Mouse (Mus musculus) myocyte (in vitro differentiated cells): ENCODE results near the gene Mettl5. TPM values are rescaled to one million over a fixed set of nuclear protein-coding genes. Genes with fewer than 3 reads are reported as not detected.
A peak's percentile ranks its signal among the peaks of the same experiment; 100 is the strongest.
"Not testable (repeated sequence)": the region's sequence is repeated elsewhere in the genome, so short reads cannot be mapped to it uniquely, and the experiment has no call there.

Experiments used
- H3K27me3 ChIP-seq: one replicate; pipeline ENCODE4 v1.6.1; 2011; ENCODE audit not compliant: control insufficient read depth, insufficient read depth, insufficient read length
- H3K36me3 ChIP-seq: one replicate; pipeline ENCODE4 v1.6.1; 2011; ENCODE audit not compliant: control insufficient read depth, insufficient read depth
- H3K4me2 ChIP-seq: one replicate; pipeline ENCODE4 v1.6.1; 2011; ENCODE audit warnings: low read depth, control low read depth
- H3K4me3 ChIP-seq: one replicate; pipeline ENCODE4 v1.5.1; 2011; ENCODE audit warnings: mild to moderate bottlenecking, control low read depth, moderate library complexity
- H3K79me2 ChIP-seq: one replicate; pipeline ENCODE4 v1.6.1; 2011; ENCODE audit not compliant: control insufficient read depth, insufficient read depth
- H3ac ChIP-seq: one replicate; pipeline ENCODE4 v1.6.1; 2011; ENCODE audit not compliant: control insufficient read depth, insufficient read length
- CEBPB ChIP-seq: IDR thresholded peaks from 2 replicates; pipeline ENCODE4 v1.6.1; 2011; ENCODE audit warnings: mild to moderate bottlenecking, moderate library complexity; ENCODE audit not compliant: poor library complexity, insufficient read depth, severe bottlenecking
- E2F4 ChIP-seq: IDR thresholded peaks from one replicate; pipeline ENCODE4 v1.6.1; 2011; ENCODE audit warnings: mild to moderate bottlenecking, control low read depth, moderate library complexity; ENCODE audit not compliant: insufficient read depth
- MAX ChIP-seq: IDR thresholded peaks from one replicate; pipeline ENCODE4 v1.6.1; 2011; ENCODE audit warnings: low read depth, mild to moderate bottlenecking, control low read depth
- MYOD1 ChIP-seq, 3 experiments: IDR thresholded peaks; one replicate each; pipeline ENCODE4 v1.6.1; 2011; ENCODE audit warnings: control low read depth in 2 of 3, low read depth in 2 of 3, mild to moderate bottlenecking in 2 of 3, moderate library complexity in 1 of 3; ENCODE audit not compliant: insufficient read length in 2 of 3, control insufficient read depth in 1 of 3
- MYOG ChIP-seq, 3 experiments: IDR thresholded peaks; one replicate each; pipeline ENCODE4 v1.6.1; 2011; ENCODE audit warnings: control low read depth in 2 of 3, low read depth in 2 of 3, mild to moderate bottlenecking in 2 of 3; ENCODE audit not compliant: insufficient read length in 2 of 3, control insufficient read depth in 1 of 3, insufficient read depth in 1 of 3
- POLR2A ChIP-seq: IDR thresholded peaks from one replicate; pipeline ENCODE4 v1.6.1; 2011; ENCODE audit warnings: low read depth, mild to moderate bottlenecking, control low read depth, moderate library complexity; ENCODE audit not compliant: insufficient read length
- POLR2AphosphoS2 ChIP-seq: IDR thresholded peaks from one replicate; pipeline ENCODE4 v1.6.1; 2011; ENCODE audit warnings: low read depth, control low read depth; ENCODE audit not compliant: insufficient read length
- REST ChIP-seq: IDR thresholded peaks from one replicate; pipeline ENCODE4 v1.6.1; 2011; ENCODE audit warnings: mild to moderate bottlenecking, control low read depth, moderate library complexity; ENCODE audit not compliant: insufficient read depth, insufficient read length
- SRF ChIP-seq: IDR thresholded peaks from one replicate; pipeline ENCODE4 v1.6.1; 2011; ENCODE audit warnings: low read depth; ENCODE audit not compliant: control insufficient read depth, insufficient read length
- TCF12 ChIP-seq: IDR thresholded peaks from one replicate; pipeline ENCODE4 v1.6.1; 2011; ENCODE audit warnings: mild to moderate bottlenecking, control low read depth; ENCODE audit not compliant: poor library complexity, insufficient read depth, severe bottlenecking
- TCF3 ChIP-seq: IDR thresholded peaks from one replicate; pipeline ENCODE4 v1.6.1; 2011; ENCODE audit warnings: low read depth, control low read depth; ENCODE audit not compliant: insufficient read length
- USF1 ChIP-seq: IDR thresholded peaks from one replicate; pipeline ENCODE4 v1.6.1; 2011; ENCODE audit warnings: low read depth, mild to moderate bottlenecking, control low read depth, moderate library complexity
- polyA plus RNA-seq: library from polyadenylated mRNA; unstranded; fragments of >200 nt; fragmentation: generic; extraction: Trizol; gene quantifications from one replicate; pipeline ENCODE4 v1.2.1, GENCODE M21; 2012; ENCODE audit warnings: missing spikeins

Gene Mettl5
- 14.3 TPM for polyA plus RNA-seq

GRCm38 (mm10) chr2:69885451-69886305, at the start of gene Mettl5:
Gene Mettl5, minus strand, starts transcription at chr2:69885615.
- Histone ChIP-seq H3K36me3 (no peaks in the 10 kb centered on the region), H3K4me3 (peak within 1 kb of the TSS; percentile 91), H3K4me2 (peak within 1 kb of the TSS; percentile 93), H3ac (peak within 1 kb of the TSS; percentile 5), H3K27me3 (no peaks in the 10 kb centered on the region), H3K79me2 (no peaks in the 10 kb centered on the region)
- peak; percentile 94 for TF ChIP-seq POLR2AphosphoS2
- peak; percentile 17 for TF ChIP-seq REST
- TF ChIP-seq MYOD1 (IDR thresholded peaks at IDR 0.05; ENCODE audit: control insufficient read depth in 1 of 3, insufficient read length in 2 of 3, low read depth in 2 of 3), result no peak
- TF ChIP-seq MYOG (IDR thresholded peaks at IDR 0.05; ENCODE audit: control insufficient read depth in 1 of 3, insufficient read depth in 1 of 3, insufficient read length in 2 of 3, low read depth in 2 of 3), result peak in 1 of 3 experiments; percentile 28
- peak; percentile 91 for TF ChIP-seq POLR2A
- no peak for TF ChIP-seq USF1
- TF ChIP-seq MAX, result no peak

DNA sequence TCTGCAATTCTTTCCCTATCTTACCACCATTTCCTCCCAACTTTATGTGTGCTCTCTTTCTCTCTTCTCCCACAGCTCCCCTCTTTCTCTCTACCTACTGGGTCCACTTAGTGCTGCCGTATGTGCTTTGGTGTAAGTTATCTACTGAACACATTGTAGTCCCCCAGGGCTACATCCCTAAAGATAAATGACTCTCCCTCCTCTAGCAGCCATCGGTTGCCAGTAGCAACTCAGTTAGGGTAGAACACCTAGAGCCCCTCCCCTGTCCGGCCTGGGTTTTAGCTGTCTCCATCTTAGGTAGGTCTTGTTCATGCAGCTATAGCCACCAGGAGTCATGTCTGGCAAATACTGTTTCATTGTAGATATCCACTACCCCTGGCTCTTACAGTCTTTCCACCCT, 39.5 kb upstream of the Mettl5 start:
- no peak overlapping the region for H3ac ChIP-seq

DNA sequence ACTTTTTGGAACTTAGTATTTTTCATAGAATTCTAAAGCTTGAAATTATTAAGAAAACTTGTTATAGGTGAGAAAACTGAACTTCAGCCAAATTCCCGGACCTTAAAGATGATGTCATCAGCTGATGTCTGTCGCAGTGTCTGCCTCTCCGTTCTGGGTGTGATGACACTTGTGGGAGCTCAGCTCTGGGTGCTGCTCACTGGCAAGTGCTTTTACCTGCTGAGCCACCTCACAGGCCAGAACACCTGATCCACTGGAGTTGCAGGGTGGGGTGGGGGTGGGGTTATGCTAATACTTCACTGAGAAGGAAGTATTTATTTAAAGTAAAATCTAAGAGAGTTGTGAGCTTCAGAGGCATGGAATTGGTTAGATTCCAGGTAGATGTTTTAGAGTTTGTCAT, 31.9 kb upstream of the Mettl5 start:
- Histone ChIP-seq H3K36me3 (peaks cover 27% of the 10 kb centered on the region), H3K27me3 (no peaks in the 10 kb centered on the region), H3K4me2 (no peak overlapping the region), H3K4me3 (no peak overlapping the region), H3ac (no peak overlapping the region), H3K79me2 (peaks cover 23% of the 10 kb centered on the region)
- no peak for TF ChIP-seq POLR2AphosphoS2

More for the DNA sequence above, 39.5 kb upstream of the Mettl5 start:
- peaks cover 4% of the 10 kb centered on the region for H3K79me2 ChIP-seq
- peaks cover 28% of the 10 kb centered on the region for H3K36me3 ChIP-seq
- H3K4me3 ChIP-seq, result no peak overlapping the region
- H3K4me2 ChIP-seq, result no peak overlapping the region
- H3K27me3 ChIP-seq, result no peaks in the 10 kb centered on the region
- TF ChIP-seq MYOG (IDR thresholded peaks at IDR 0.05; ENCODE audit: control insufficient read depth in 1 of 3, insufficient read depth in 1 of 3, insufficient read length in 2 of 3, low read depth in 2 of 3) (no peak), TCF3 (no peak), TCF12 (no peak), CEBPB (no peak), E2F4 (no peak), POLR2A (no peak), SRF (no peak)

- H3K4me3 ChIP-seq, result no peak overlapping the region
- no peak overlapping the region for H3K4me2 ChIP-seq
- no peak for TF ChIP-seq E2F4
- TF ChIP-seq REST, result no peak
- TF ChIP-seq POLR2AphosphoS2, result no peak
- no peak for TF ChIP-seq MAX
- TF ChIP-seq USF1, result no peak
- TF ChIP-seq MYOD1 (IDR thresholded peaks at IDR 0.05; ENCODE audit: control insufficient read depth in 1 of 3, insufficient read length in 2 of 3, low read depth in 2 of 3), result no peak
- TF ChIP-seq TCF12, result no peak
- no peak for TF ChIP-seq POLR2A
- TF ChIP-seq TCF3, result no peak
- H3ac ChIP-seq, result no peak overlapping the region
- H3K79me2 ChIP-seq, result peaks cover 60% of the 10 kb centered on the region
- H3K36me3 ChIP-seq, result peaks cover 5% of the 10 kb centered on the region
- H3K27me3 ChIP-seq, result no peaks in the 10 kb centered on the region
Observed at GRCm38 (mm10) chr2:69912801-69913200, 27.4 kb upstream of the Mettl5 start.

GRCm38 (mm10) chr2:69907394-69907793, 22.0 kb upstream of the Mettl5 start:
- H3ac ChIP-seq, H3K4me3 ChIP-seq, H3K36me3 ChIP-seq, H3K27me3 ChIP-seq, H3K4me2 ChIP-seq: not testable (repeated sequence)
- peaks cover 92% of the 10 kb centered on the region for H3K79me2 ChIP-seq

- Histone ChIP-seq H3K36me3 (no peaks in the 10 kb centered on the region), H3K79me2 (peaks cover 94% of the 10 kb centered on the region), H3K4me3 (no peak overlapping the region), H3ac (no peak overlapping the region), H3K27me3 (no peaks in the 10 kb centered on the region), H3K4me2 (no peak overlapping the region)
- TF ChIP-seq TCF12, result no peak
- no peak for TF ChIP-seq SRF
- no peak for TF ChIP-seq MYOG (IDR thresholded peaks at IDR 0.05; ENCODE audit: control insufficient read depth in 1 of 3, insufficient read depth in 1 of 3, insufficient read length in 2 of 3, low read depth in 2 of 3)
- no peak for TF ChIP-seq E2F4
- no peak for TF ChIP-seq POLR2A
- no peak for TF ChIP-seq MAX
Observed at GRCm38 (mm10) chr2:69903541-69903940, 18.1 kb upstream of the Mettl5 start.
